Mouse (Mus musculus): Measurements from ENCODE around the gene Camkk2.

The Camkk2 gene

GRCm38 (mm10) chr5:122767283-122767682 lies 11.9 kb downstream of the Camkk2 start:
- H3K36me3 ChIP-seq (ENCODE audit: insufficient read depth, low read length), result peaks cover 4% of the 10 kb centered on the region; the same call in 1 of the 2 replicates
- no peaks in the 10 kb centered on the region for H3K27me3 ChIP-seq (ENCODE audit: insufficient read depth, low read length)
- TF ChIP-seq NANOG (IDR thresholded peaks at IDR 0.05; ENCODE audit: borderline replicate concordance, low read length) (no peak), CTCF (conservative IDR thresholded peaks at IDR 0.05; ENCODE audit: low read length) (no peak), POU5F1 (IDR thresholded peaks at IDR 0.05; ENCODE audit: borderline replicate concordance, low read length) (no peak)
- no peaks in the 10 kb centered on the region for H3K9me3 ChIP-seq (ENCODE audit: low read length)
- H3K4me3 ChIP-seq (replicated peaks; ENCODE audit: low read length), result no peak overlapping the region
- peaks cover 75% of the 10 kb centered on the region for H3K4me1 ChIP-seq (replicated peaks; ENCODE audit: low read depth, low read length)

DNA sequence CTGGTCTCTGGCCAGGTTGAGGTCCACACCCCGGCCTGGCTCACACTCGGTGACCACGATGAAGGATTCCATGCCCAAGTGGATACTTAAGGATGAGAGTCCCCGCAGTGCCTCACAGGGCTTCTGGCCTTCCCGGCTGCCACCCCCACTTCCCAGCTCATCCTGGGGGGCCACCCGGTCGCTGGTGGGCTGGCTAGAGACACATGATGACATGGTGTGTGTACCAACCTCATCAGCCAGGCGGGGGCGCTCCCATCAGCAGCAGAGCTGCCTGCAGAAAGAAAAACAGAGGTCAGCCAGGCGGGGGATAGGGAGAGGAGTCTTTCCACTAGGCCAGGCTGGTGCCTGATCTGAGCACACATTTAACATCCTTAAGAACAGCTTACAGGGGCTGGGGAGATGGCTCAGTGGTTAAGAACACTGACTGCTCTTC lies 15.2 kb downstream of the Camkk2 start:
- Histone ChIP-seq H3K27me3 (ENCODE audit: insufficient read depth, low read length) (no peaks in the 10 kb centered on the region), H3K9me3 (ENCODE audit: low read length) (no peaks in the 10 kb centered on the region), H3K4me3 (replicated peaks; ENCODE audit: low read length) (peak overlapping the region; percentile 70), H3K36me3 (ENCODE audit: insufficient read depth, low read length) (peaks cover 15% of the 10 kb centered on the region), H3K4me1 (replicated peaks; ENCODE audit: low read depth, low read length) (peaks cover 65% of the 10 kb centered on the region)
- peak; percentile 44 for TF ChIP-seq CTCF (conservative IDR thresholded peaks at IDR 0.05; ENCODE audit: low read length)
- TF ChIP-seq NANOG (IDR thresholded peaks at IDR 0.05; ENCODE audit: borderline replicate concordance, low read length), result no peak

GRCm38 (mm10) chr5:122763271-122764031 lies 15.8 kb downstream of the Camkk2 start:
- Histone ChIP-seq H3K4me3 (replicated peaks; ENCODE audit: low read length) (peak overlapping the region; percentile 70), H3K36me3 (ENCODE audit: insufficient read depth, low read length) (peaks cover 21% of the 10 kb centered on the region), H3K9me3 (ENCODE audit: low read length) (no peaks in the 10 kb centered on the region), H3K27me3 (ENCODE audit: insufficient read depth, low read length) (no peaks in the 10 kb centered on the region), H3K4me1 (replicated peaks; ENCODE audit: low read depth, low read length) (peaks cover 59% of the 10 kb centered on the region)
- TF ChIP-seq NANOG (IDR thresholded peaks at IDR 0.05; ENCODE audit: borderline replicate concordance, low read length) (no peak), POU5F1 (IDR thresholded peaks at IDR 0.05; ENCODE audit: borderline replicate concordance, low read length) (no peak), CTCF (conservative IDR thresholded peaks at IDR 0.05; ENCODE audit: low read length) (no peak)

DNA sequence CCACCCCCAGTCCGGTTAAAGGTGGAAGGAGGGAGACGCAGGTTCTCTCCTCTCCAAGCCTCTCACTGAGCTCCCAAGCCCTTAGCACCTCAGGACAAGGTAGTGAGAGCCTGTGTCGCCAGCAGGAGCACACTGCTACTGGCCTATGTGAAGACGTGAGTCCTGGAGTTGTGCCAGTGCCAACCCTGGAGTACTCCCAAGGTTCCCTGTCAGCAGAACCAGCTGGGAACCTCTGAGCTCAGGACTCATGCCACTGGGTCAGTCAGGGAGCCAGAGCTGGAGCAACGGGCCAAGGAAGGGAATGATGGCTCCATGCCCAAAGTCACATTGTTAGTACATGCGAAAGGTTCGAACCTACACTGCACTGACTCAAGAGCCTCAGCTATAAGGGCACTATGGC lies 22.5 kb downstream of the Camkk2 start:
- TF ChIP-seq CTCF (conservative IDR thresholded peaks at IDR 0.05; ENCODE audit: low read length) (no peak), NANOG (IDR thresholded peaks at IDR 0.05; ENCODE audit: borderline replicate concordance, low read length) (no peak), POU5F1 (IDR thresholded peaks at IDR 0.05; ENCODE audit: borderline replicate concordance, low read length) (no peak)
- Histone ChIP-seq H3K4me3 (replicated peaks; ENCODE audit: low read length) (no peak overlapping the region), H3K36me3 (ENCODE audit: insufficient read depth, low read length) (peaks cover 42% of the 10 kb centered on the region), H3K9me3 (ENCODE audit: low read length) (no peaks in the 10 kb centered on the region), H3K4me1 (replicated peaks; ENCODE audit: low read depth, low read length) (peaks cover 44% of the 10 kb centered on the region), H3K27me3 (ENCODE audit: insufficient read depth, low read length) (no peaks in the 10 kb centered on the region)

DNA sequence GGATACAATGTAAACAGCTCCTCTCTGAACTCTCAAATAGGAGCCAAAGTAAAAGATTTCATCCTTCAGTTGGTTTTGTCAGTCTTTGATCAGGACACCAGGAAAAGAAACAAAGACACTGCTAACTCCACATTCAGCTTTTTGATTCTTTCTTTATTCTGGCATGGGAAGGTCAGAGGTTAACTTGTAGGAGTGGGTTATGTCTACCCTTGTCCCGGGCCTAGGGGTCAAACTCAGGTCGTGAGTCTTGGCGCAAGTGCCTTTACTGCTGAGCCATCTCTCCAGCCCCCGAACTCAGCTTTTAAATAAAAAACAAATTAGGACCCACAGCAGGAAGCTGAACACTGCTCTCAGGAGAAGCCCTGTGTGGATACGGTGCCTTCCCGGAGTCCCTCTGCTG lies 23.1 kb downstream of the Camkk2 start:
- Histone ChIP-seq H3K9me3 (ENCODE audit: low read length) (no peaks in the 10 kb centered on the region), H3K4me1 (replicated peaks; ENCODE audit: low read depth, low read length) (peaks cover 44% of the 10 kb centered on the region), H3K4me3 (replicated peaks; ENCODE audit: low read length) (no peak overlapping the region), H3K27me3 (ENCODE audit: insufficient read depth, low read length) (no peaks in the 10 kb centered on the region), H3K36me3 (ENCODE audit: insufficient read depth, low read length) (peaks cover 42% of the 10 kb centered on the region)
- TF ChIP-seq NANOG (IDR thresholded peaks at IDR 0.05; ENCODE audit: borderline replicate concordance, low read length), result no peak; the same call in 1 of the 2 replicates
- TF ChIP-seq CTCF (conservative IDR thresholded peaks at IDR 0.05; ENCODE audit: low read length), result no peak
- no peak for TF ChIP-seq POU5F1 (IDR thresholded peaks at IDR 0.05; ENCODE audit: borderline replicate concordance, low read length)

DNA sequence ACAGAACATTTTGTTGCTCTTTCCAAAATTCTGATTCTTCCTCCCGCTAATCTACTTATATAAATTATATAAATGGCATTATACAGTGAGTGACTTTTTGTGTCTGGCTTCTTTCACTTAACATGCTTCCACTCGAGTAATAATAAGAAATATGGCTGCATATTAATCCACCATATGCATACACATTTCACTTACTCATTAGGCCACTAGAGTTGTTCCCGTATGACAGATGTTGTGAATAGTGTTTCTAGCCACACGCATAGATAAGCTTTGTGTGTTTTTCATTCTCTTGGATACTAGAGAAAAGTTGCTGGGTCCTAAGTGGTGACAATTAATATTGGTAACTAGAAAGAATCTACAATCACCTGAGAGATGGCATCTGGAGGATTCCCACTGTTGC lies 23.6 kb downstream of the Camkk2 start:
- H3K36me3 ChIP-seq (ENCODE audit: insufficient read depth, low read length), result peaks cover 42% of the 10 kb centered on the region
- TF ChIP-seq POU5F1 (IDR thresholded peaks at IDR 0.05; ENCODE audit: borderline replicate concordance, low read length) (no peak), CTCF (conservative IDR thresholded peaks at IDR 0.05; ENCODE audit: low read length) (no peak), NANOG (IDR thresholded peaks at IDR 0.05; ENCODE audit: borderline replicate concordance, low read length) (no peak)
- H3K27me3 ChIP-seq (ENCODE audit: insufficient read depth, low read length), result no peaks in the 10 kb centered on the region
- no peaks in the 10 kb centered on the region for H3K9me3 ChIP-seq (ENCODE audit: low read length)
- H3K4me1 ChIP-seq (replicated peaks; ENCODE audit: low read depth, low read length), result peaks cover 40% of the 10 kb centered on the region
- no peak overlapping the region for H3K4me3 ChIP-seq (replicated peaks; ENCODE audit: low read length)

DNA sequence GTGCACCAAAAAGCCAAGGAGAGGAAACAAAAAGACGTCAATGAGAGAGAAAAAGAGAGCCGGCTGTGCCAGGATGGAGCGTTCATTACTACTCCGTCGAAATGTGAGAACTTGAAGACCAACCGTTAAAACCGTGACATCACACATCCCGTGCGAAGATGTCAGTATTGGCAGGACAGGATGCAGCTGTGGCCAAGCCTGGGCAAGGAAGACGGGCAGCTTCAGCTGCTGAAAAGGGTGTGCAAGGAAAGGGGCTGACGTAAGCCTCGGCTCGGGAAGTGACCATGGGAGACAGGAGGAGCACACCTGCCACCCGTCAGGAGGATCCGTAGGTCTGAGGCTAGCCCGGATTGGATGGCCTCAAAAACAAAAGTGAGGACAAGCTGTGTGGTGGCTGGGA lies 24.7 kb downstream of the Camkk2 start:
- H3K4me1 ChIP-seq (replicated peaks; ENCODE audit: low read depth, low read length), result peaks cover 39% of the 10 kb centered on the region
- no peaks in the 10 kb centered on the region for H3K27me3 ChIP-seq (ENCODE audit: insufficient read depth, low read length)
- H3K36me3 ChIP-seq (ENCODE audit: insufficient read depth, low read length), result peaks cover 38% of the 10 kb centered on the region
- H3K9me3 ChIP-seq (ENCODE audit: low read length), result no peaks in the 10 kb centered on the region
- no peak for TF ChIP-seq POU5F1 (IDR thresholded peaks at IDR 0.05; ENCODE audit: borderline replicate concordance, low read length)
- TF ChIP-seq NANOG (IDR thresholded peaks at IDR 0.05; ENCODE audit: borderline replicate concordance, low read length), result no peak
- TF ChIP-seq CTCF (conservative IDR thresholded peaks at IDR 0.05; ENCODE audit: low read length), result no peak
- no peak overlapping the region for H3K4me3 ChIP-seq (replicated peaks; ENCODE audit: low read length)

DNA sequence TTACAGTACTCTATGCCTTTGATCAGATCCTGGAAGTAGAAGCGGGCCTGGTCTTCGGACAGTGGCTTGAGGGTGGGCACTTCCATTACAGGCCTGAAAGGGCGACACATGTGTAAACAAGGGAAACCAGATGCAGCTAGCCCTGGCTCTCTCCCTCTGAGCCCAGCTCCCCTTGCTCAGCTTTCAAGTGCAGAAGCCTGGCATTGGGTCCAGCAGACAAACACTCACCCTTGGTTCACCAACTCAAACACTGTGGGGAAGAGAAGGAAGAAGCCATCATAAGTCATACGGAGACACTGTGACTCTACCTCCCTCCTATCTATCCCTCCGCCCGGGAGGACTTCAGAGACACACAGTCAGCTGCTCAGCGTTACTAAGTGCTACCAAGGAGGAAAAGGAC lies 31.3 kb downstream of the Camkk2 start:
- H3K27me3 ChIP-seq (ENCODE audit: insufficient read depth, low read length), result no peaks in the 10 kb centered on the region
- no peak for TF ChIP-seq CTCF (conservative IDR thresholded peaks at IDR 0.05; ENCODE audit: low read length)
- no peak for TF ChIP-seq NANOG (IDR thresholded peaks at IDR 0.05; ENCODE audit: borderline replicate concordance, low read length)
- no peak for TF ChIP-seq POU5F1 (IDR thresholded peaks at IDR 0.05; ENCODE audit: borderline replicate concordance, low read length)
- no peaks in the 10 kb centered on the region for H3K9me3 ChIP-seq (ENCODE audit: low read length)
- no peak overlapping the region for H3K4me3 ChIP-seq (replicated peaks; ENCODE audit: low read length)
- H3K36me3 ChIP-seq (ENCODE audit: insufficient read depth, low read length), result peaks cover 27% of the 10 kb centered on the region
- H3K4me1 ChIP-seq (replicated peaks; ENCODE audit: low read depth, low read length), result peaks cover 26% of the 10 kb centered on the region

Data from E14TG2a.4 (cell line).